Mouse (Mus musculus) mouse trophoblast stem cell (cell line): ENCODE data around the gene 9130230L23Rik.

ENCODE experiments used
- in situ Hi-C, 2 experiments: fragments of 300-500 bp; cut with MseI, MboI; formaldehyde crosslinking; loops; 2 replicates in 1 of 2; 3 replicates in 1 of 2; pipeline ENCODE4 v1.15.1; 2025

9130230L23Rik gene

GRCm38 (mm10) chr5:66004134-66004925 lies at the start of gene 9130230L23Rik:
Gene 9130230L23Rik (minus strand): TSS chr5:66004285.
- in situ Hi-C loops: no loop called here

- in situ Hi-C loops: no loop called here
Measured at GRCm38 (mm10) chr5:66052777-66053548, 48.9 kb upstream of the 9130230L23Rik start.

- in situ Hi-C loops: no loop called here
Measured at GRCm38 (mm10) chr5:66050841-66051240, 46.8 kb upstream of the 9130230L23Rik start.

- in situ Hi-C loops: no loop called here
Measured at GRCm38 (mm10) chr5:66046356-66046755, 42.3 kb upstream of the 9130230L23Rik start.

- in situ Hi-C loops: no loop called here
Measured at GRCm38 (mm10) chr5:66043897-66044296, 39.8 kb upstream of the 9130230L23Rik start.

- in situ Hi-C loops: no loop called here
Measured at GRCm38 (mm10) chr5:66042651-66043340, 38.7 kb upstream of the 9130230L23Rik start.

GRCm38 (mm10) chr5:66040744-66041279 lies 36.7 kb upstream of the 9130230L23Rik start:
- in situ Hi-C loops: no loop called here

- in situ Hi-C loops: no loop called here
Measured at GRCm38 (mm10) chr5:66039813-66040212, 35.7 kb upstream of the 9130230L23Rik start.

- in situ Hi-C loops: no loop called here
Measured at GRCm38 (mm10) chr5:66037066-66037465, 33.0 kb upstream of the 9130230L23Rik start.

- in situ Hi-C loops: no loop called here
Measured at GRCm38 (mm10) chr5:66036440-66037054, 32.5 kb upstream of the 9130230L23Rik start.

GRCm38 (mm10) chr5:66034375-66035195 lies 30.5 kb upstream of the 9130230L23Rik start:
- in situ Hi-C loops: no loop called here

GRCm38 (mm10) chr5:66032826-66033225 lies 28.7 kb upstream of the 9130230L23Rik start:
- in situ Hi-C loops: no loop called here

GRCm38 (mm10) chr5:66031699-66032098 lies 27.6 kb upstream of the 9130230L23Rik start:
- in situ Hi-C loops: no loop called here

- in situ Hi-C loops: no loop called here
Measured at GRCm38 (mm10) chr5:66028232-66028631, 24.1 kb upstream of the 9130230L23Rik start.

- in situ Hi-C loops: no loop called here
Measured at GRCm38 (mm10) chr5:66027206-66027605, 23.1 kb upstream of the 9130230L23Rik start.

GRCm38 (mm10) chr5:66026796-66027195 lies 22.7 kb upstream of the 9130230L23Rik start:
- in situ Hi-C loops: no loop called here

- in situ Hi-C loops: no loop called here
Measured at GRCm38 (mm10) chr5:66015449-66015961, 11.4 kb upstream of the 9130230L23Rik start.

GRCm38 (mm10) chr5:66014437-66014836 lies 10.4 kb upstream of the 9130230L23Rik start:
- in situ Hi-C loops: no loop called here

- in situ Hi-C loops: no loop called here
Measured at GRCm38 (mm10) chr5:66013999-66014398, 9.9 kb upstream of the 9130230L23Rik start.

GRCm38 (mm10) chr5:66008245-66008967 lies 4.3 kb upstream of the 9130230L23Rik start:
- in situ Hi-C loops: no loop called here
